Mouse (Mus musculus): ENCODE data around the gene Mre11a. TPM values are rescaled to one million over a fixed set of nuclear protein-coding genes. Genes with fewer than 3 reads are reported as not detected.

Mre11a gene
- polyA plus RNA-seq, 1 experiment: 3.1 TPM

GRCm38 (mm10) chr9:14884641-14885040 is 100.2 kb downstream of the Mre11a start:
- WGBS: 62% methylated on average over 4 of the region's 4 CpGs
- no peak for DNase-seq
- no peaks in the 10 kb centered on the region for H3K27me3 ChIP-seq (replicated peaks; ENCODE audit: control insufficient read depth, insufficient read depth, low read length)
- no peaks in the 10 kb centered on the region for H3K4me1 ChIP-seq (ENCODE audit: control insufficient read depth, insufficient read depth, low read length)
- no peak overlapping the region for H3K27ac ChIP-seq (ENCODE audit: insufficient read depth, low read depth, low read length)
- H3K4me3 ChIP-seq (ENCODE audit: insufficient read depth, low read depth, low read length): no peak overlapping the region
- no peaks in the 10 kb centered on the region for H3K36me3 ChIP-seq (ENCODE audit: control insufficient read depth, insufficient read depth, low read length)
- TF ChIP-seq CTCF (conservative IDR thresholded peaks at IDR 0.05; ENCODE audit: insufficient read depth, insufficient read length, low read depth, low read length) (no peak), POLR2A (IDR thresholded peaks at IDR 0.05; ENCODE audit: low read depth, low read length) (no peak)

- TF ChIP-seq CTCF (conservative IDR thresholded peaks at IDR 0.05; ENCODE audit: insufficient read depth, insufficient read length, low read depth, low read length): no peak
- no peak for TF ChIP-seq POLR2A (IDR thresholded peaks at IDR 0.05; ENCODE audit: low read depth, low read length)
- DNase-seq: no peak
- H3K36me3 ChIP-seq (ENCODE audit: control insufficient read depth, insufficient read depth, low read length): no peaks in the 10 kb centered on the region
- H3K4me1 ChIP-seq (ENCODE audit: control insufficient read depth, insufficient read depth, low read length): no peaks in the 10 kb centered on the region
- no peak overlapping the region for H3K4me3 ChIP-seq (ENCODE audit: insufficient read depth, low read depth, low read length)
- no peak overlapping the region for H3K27ac ChIP-seq (ENCODE audit: insufficient read depth, low read depth, low read length)
- H3K27me3 ChIP-seq (replicated peaks; ENCODE audit: control insufficient read depth, insufficient read depth, low read length): no peaks in the 10 kb centered on the region
Measured at GRCm38 (mm10) chr9:14885151-14885550, 100.7 kb downstream of the Mre11a start.

- no peaks in the 10 kb centered on the region for H3K27me3 ChIP-seq (replicated peaks; ENCODE audit: control insufficient read depth, insufficient read depth, low read length)
- H3K4me1 ChIP-seq (ENCODE audit: control insufficient read depth, insufficient read depth, low read length): no peaks in the 10 kb centered on the region
- 85% methylated on average over 1 of the region's 1 CpGs for WGBS
- no peak for TF ChIP-seq POLR2A (IDR thresholded peaks at IDR 0.05; ENCODE audit: low read depth, low read length)
- no peak for TF ChIP-seq CTCF (conservative IDR thresholded peaks at IDR 0.05; ENCODE audit: insufficient read depth, insufficient read length, low read depth, low read length)
- no peaks in the 10 kb centered on the region for H3K36me3 ChIP-seq (ENCODE audit: control insufficient read depth, insufficient read depth, low read length)
- DNase-seq: no peak
- no peak overlapping the region for H3K4me3 ChIP-seq (ENCODE audit: insufficient read depth, low read depth, low read length)
- no peak overlapping the region for H3K27ac ChIP-seq (ENCODE audit: insufficient read depth, low read depth, low read length)
Measured at GRCm38 (mm10) chr9:14885954-14886353, 101.5 kb downstream of the Mre11a start.

Other genes starting within 250 kb of the Mre11a start
- gene Amotl1, start 139.6 kb upstream of the Mre11a start, polyA plus RNA-seq (2012; rRNA removed): 15.5 and 19.4 TPM in 2 replicates
- 0.38 and 0.48 TPM in 2 replicates for gene Piwil4, start 43.9 kb upstream of the Mre11a start, polyA plus RNA-seq (2012; rRNA removed)
- gene Fut4, start 32.3 kb upstream of the Mre11a start, polyA plus RNA-seq (2012; rRNA removed): 0.97 and 1.3 TPM in 2 replicates
- not detected in 2 replicates for gene 1700012B09Rik, start 13.6 kb upstream of the Mre11a start, polyA plus RNA-seq (2012; rRNA removed)
- gene Ankrd49, start 202 bp downstream of the Mre11a start, polyA plus RNA-seq (2012; rRNA removed): 4.0 and 5.0 TPM in 2 replicates
- gene Gpr83, start 75.6 kb downstream of the Mre11a start, polyA plus RNA-seq (2012; rRNA removed): 0.11 and 0.30 TPM in 2 replicates
- gene Izumo1r, start 119.3 kb downstream of the Mre11a start, polyA plus RNA-seq (2012; rRNA removed): 0.14 and 2.8 TPM in 2 replicates